Mouse (Mus musculus) layer of hippocampus, postnatal 36 days (tissue): ENCODE results near the gene Bnipl. TPM values are rescaled to one million over a fixed set of nuclear protein-coding genes. Genes with fewer than 3 reads are reported as not detected.

Experiments
- DNase-seq, 2 experiments: peaks; one replicate each; pipeline ENCODE4 v3.0.0; 2022
- total RNA-seq, 2 experiments: library from RNA; stranded (reverse); gene quantifications; 2 replicates each; pipeline ENCODE4 v1.2.3; 2021

The Bnipl gene
- total RNA-seq, 2 experiments from 2014 or later, result 0.56 to 0.65 TPM

DNA sequence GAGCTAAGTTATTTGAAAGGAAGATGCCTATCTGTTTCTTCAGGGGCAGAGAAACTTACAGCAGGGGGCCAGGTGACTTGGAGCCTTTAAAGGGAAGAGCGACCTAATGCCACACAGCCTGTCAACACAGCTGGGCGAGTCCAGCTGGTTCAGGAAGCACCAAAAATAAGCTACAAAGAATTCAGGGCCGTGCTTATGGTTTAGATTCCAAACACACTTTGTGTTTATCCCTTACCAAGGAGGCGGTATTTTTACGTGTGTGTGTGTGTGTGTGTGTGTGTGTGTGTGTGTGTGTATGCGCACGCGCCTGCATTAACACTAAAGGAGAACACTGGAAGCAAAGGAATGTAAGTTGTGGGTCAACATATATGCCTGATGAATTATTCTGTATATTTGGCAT, 29.8 kb upstream of the Bnipl start:
- no peak for DNase-seq

DNA sequence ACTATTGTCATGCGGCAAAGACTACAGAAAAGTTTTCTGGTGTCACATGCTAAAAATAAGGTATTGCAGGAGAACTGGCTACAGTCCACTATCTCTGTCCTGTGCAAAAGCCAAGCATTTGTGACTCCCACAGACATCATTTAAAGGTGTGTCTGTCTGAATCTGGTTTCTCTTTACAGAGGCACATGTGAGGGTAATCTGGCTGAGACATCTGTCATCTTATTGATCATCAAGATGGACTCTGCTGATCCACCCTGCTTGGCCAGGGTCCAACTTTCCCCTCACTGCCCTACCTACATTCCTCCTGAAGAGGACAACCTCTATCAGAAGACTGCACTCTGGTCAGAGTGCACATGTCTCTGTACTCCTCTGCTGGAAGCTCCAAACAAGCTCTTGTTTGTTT, 26.2 kb upstream of the Bnipl start:
- no peak for DNase-seq

DNA sequence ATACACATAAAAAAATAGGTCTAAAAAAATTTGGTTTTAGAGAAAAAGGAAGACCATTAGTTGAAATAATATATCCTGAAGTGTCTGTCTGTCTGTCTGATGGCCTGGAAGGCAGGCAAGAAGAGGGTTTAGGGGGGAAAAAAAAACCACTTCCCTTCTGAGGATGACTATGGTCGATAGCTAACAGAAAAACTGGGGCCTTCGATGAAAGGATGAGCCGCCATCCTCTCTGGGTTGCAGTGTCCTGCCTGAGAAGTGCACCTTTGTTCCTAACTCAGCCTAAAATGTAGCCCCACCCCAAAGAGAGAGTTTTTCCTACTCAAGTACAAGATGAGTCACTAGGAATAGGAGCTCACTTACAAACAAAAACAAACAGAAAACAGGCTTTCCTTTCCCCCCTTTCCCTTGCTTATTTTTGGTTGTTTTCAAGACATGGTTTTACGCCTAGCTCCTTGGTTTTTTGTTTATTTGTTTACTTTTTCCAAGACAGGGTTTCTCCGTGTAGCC, 25.5 kb upstream of the Bnipl start:
- DNase-seq, result no peak

DNA sequence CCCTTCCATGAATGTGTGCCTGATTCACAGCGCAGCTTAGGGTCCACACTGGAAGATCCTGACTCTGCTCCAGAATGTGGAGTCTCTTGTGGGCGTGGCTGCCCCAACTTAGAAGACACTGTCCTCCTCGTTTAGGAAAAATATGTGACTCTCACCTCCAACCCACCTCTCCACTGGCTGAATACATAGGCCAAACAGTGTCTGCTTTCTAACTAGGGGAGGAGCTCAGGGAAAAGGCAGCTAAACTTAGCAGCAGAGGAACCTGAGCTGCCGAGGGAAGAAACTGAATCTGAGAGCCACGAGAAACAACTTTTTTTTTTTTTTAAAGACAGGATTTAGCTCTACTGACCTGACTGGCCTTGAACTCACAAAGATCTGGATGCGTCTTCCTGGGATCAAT, 24.2 kb upstream of the Bnipl start:
- DNase-seq, result no peak

DNA sequence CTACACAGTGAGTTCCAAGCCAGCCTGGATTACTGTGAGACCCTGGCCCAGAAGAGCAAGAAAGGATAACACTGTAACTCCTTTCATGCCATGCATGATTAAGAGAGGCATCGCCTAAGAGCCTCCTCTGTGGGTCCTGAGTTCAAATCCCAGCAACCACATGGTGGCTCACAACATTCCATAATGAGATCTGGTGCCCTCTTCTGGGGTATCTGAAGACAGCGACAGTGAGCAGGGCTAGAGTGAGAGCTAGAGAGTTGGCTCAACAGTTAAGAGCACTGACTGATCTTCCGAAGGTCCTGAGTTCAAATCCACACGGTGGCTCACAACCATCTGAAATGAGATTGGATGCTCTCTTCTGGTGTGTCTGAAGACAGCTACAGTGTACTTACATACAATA, 23.5 kb upstream of the Bnipl start:
- DNase-seq, result no peak

DNA sequence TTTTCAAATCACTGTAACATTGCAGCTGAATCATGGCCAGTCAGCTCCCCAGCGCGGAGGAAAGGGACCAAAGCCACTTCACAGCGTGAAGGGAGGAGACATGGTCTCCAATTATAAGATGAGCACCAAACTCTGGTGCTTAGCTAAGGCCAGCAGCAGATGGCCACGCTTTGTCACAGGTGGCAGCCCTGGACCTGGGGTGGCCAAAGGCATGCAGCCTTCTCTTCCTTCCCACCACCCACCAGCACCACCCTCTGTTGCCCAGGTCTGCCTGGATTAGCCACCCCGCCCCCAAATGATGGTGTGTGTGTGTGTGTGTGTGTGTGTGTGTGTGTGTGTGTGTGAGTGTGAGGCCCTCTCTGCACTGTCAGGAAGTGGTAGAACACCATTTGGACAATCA, 22.5 kb upstream of the Bnipl start:
- no peak for DNase-seq

DNA sequence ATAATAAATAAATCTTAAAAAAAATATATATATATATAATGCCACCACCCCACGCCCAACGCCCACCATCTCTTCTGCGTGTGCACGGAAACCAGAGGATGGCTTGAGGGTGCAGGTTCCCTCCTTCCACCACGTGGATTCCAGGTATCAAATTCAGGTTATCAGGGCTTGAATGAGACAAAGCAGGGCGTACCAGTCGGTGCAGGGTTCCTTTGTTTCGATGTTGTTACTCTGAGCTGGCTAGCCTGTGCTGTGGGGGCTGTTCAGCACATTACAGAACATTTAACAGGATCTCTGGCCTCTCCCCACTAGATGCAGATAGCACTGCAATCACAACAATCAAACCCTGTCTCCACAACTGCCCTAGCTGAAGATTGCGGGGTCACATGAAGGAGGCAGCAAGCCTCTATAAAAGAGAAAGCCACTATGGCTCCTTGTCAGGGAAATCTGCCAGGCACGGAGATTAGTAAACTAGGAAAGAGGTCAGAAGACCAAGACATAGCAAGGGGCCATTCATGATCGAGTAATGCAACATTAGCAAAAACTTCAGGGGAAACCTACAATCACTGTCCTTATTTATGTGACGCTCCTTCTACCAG, 19.9 kb upstream of the Bnipl start:
- no peak for DNase-seq

DNA sequence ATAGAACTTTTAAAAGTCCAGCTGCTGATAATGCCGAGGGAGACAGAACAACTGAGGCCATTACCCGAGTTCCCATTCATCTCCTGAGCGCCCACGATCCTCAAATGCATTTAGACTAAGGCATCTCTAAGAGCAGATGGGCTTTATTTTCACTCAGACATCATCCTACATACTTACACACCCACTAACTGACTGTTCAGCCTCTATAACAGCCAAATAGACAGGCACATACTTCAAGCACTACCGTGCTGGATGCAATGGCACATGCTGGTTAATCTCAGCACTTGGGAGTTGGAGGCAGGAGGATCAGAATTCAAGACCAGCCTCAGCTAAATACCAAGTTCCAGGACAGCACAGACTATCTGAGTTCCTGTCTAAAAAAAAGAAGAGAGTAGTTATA, 18.8 kb upstream of the Bnipl start:
- no peak for DNase-seq

DNA sequence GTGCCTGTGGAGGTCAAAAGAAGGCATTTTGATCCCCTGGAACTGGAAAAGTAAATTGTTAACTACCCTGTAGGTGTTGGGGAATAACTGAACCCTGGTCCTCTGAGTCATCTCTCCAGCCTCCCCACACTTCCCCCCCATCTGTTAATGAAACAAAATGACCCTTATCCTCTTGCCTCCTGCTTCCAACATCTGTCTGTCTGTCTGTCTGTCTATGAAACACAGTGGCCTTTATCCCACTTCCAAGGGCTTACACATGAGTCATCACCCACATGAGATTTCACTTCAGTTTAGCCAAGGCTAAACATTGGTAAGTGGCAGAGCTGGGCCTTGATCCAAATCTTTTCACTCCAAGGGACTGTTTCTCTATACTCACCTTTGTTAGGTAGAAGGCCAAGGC, 16.9 kb upstream of the Bnipl start:
- DNase-seq, result no peak

DNA sequence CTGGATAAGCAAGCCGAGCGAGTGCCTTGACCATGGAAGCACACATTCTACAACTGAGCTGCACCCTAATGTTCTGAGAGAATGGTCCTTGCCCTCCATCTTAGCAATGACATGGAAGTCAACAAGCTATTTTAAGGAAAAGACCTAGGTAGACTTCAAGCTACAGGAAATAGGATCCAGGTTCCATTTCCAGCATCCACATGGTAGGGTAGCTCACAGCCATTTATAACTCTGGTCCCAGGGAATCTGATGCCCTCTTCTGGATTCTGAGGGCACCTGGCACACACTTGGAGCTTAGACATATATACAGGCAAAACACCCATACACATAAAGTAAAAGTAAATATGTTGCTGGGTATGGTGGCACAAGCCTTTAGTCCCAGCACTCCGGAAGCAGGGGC, 15.1 kb upstream of the Bnipl start:
- no peak for DNase-seq

DNA sequence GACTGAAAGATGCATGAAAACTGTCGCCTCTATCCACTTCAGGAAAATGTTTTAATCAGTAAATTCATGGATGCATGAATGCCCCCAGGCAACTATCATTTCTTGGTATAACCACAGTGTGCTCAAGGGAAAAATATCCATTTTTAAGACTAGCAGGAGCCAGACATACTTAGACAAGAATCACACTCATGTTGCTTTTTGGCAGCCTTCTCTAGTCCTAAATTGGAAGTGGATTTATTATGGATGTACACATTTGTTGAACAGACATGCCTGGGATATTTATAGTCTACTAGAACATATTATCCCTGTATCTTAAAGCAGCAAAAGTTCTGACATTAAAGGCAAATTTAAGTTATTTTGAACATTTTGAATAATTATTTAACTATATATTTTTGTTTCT, 13.7 kb upstream of the Bnipl start:
- no peak for DNase-seq

DNA sequence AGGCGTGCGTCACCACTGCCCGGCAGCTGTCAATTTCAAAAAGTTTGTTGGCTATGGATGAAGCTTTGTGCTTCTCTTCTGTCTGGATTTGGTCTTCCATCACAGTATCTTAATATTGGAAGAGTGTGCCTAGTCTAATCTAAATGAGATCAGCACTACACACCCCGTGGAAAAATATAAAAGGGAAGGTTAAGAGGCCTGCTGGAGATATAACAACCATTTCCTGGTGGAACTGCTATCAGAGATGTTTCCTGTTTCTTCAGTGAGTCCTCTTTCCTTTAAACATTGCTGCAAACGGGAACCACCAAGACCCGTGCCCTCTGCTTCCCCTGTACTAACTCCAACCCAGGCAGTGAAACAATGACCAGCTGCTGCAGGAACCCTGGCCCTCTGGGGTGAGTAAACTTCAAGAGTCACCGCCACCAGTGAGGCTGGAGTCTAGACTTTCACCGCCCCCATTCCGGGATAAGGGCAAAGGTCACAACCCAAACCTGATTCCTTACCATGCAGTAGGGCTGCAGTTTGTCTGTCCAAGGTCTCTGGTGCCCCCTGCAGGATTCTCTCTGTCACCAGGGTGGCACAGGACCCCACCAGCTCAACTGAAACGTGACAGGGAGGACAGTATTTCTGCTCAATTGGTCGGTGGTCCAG, 12.2 kb upstream of the Bnipl start:
- DNase-seq, result peak; percentile 32 to 45

DNA sequence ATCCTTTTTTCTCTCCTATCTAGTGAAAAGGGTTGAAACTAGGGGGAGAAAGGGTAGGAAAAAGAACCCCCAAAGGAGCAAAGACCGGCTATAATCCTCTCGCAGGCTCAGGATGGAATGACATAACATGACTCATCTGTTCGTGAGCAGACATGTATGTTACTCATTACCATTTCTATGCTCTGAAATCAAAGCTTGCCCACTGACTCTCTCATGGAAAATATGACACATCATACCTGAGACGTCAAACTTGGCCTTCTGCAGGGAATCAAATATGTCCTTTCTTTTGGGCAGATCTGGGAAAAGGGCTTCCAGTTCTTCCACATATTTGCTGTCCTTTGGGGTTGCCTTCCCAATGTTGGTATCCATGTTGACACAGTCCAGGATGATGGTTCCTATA, 11.0 kb upstream of the Bnipl start:
- DNase-seq, result no peak

DNA sequence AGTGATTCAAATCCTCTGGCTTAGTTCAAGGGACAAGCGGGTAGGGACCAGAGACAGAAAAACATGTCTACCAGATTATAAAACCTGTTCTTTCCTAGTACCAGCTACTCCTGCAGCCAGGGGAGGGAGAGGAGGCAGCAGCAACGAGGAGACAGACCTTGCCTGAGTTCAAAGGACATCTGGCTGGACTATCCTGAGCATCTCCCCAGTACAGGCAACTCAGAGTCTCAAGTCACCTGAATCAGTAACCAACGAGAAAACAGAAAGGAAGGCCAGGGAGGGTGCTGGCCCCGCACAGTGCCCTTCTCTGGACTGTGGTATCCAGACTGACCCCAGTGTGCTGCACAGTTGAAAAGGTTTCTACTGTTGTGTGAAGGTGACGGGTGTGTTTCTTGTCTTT, 5.9 kb upstream of the Bnipl start:
- DNase-seq, result no peak

DNA sequence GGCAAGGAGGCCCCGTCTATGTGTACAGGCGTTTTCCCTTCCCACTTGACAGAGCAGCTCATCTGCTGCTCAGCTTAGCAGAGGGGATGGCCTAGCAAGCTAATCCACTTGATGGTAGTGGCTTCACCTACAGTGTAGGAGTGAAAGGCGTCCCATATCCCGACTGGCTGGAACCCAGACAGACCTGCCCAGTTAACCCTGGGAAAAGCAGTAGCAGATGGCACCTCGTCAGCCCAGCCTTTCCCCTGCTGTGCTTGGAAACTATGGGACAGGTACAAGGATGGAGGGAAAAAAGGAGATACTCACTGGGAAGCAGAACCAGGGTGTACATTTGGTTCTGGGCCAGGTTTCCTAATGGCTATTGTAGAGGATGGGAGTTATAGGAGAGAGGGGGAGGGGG, 632 bp downstream of the Bnipl start:
- no peak for DNase-seq

DNA sequence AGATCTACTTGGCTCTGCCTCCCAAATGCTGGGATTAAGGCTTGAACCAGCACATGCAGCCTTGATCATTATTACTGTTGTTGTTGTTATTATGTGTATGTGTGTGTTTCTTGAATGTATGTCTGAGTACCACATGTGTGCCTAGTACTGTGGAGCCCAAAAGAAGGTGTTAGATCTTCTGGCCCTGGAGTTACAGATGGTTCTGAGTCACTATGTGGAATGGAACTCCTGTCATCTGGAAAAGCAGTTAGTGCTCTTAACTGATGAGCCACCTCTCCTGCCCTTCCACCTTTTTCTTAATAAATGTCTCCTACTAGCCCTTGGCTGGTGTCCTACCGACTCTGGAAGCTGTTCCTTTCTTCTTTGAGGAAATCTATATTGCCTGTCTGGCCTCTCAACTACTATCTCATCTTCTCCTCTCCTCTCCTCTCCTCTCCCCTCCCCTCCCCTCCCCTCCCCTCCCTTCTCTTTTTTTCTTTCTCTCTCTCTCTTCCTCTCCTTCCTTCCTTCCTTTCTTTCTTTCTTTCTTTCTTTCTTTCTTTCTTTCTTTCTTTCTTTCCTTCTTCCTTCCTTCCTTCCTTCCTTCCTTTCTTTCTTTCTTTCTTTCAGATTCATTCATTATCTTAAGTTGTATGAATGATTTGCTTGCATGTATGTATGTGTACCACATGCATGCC, 3.2 kb downstream of the Bnipl start:
- DNase-seq, result no peak

DNA sequence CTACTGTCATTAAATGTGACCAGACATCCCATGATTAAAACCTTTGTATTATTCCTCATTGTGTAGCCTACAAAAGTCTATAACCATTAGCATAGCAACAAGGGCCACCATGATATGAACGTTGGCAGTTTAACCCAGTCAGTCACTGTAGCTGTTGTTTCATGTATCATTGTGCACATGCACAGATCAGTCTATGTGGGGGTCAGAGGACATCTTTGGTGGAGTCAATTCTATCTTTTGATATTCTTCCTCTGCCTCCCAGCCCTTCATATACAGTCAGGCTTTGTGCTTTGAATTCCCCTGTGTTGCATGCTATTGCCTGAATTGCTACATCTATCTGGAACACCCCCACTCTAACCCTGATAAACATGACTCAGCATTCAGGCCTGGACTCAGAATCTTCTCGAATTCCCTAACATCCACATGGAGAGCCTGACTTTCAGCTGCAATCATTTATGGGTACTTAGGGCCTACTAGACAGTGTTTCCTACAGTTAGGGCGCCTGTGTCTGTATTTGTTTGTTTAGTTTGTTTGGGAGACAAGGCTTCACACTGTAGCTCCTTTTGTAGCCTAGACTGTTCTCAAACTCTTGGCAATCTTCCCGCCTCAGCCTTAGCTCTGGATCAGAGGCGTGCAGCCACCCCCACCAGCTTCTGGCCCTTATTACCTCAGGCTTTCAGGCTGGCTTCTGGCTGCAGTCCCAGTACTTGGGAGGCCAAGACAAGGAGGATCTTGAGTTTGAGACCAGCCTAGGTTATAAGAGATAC, 4.3 kb downstream of the Bnipl start:
- peak; percentile 42 to 55 for DNase-seq

DNA sequence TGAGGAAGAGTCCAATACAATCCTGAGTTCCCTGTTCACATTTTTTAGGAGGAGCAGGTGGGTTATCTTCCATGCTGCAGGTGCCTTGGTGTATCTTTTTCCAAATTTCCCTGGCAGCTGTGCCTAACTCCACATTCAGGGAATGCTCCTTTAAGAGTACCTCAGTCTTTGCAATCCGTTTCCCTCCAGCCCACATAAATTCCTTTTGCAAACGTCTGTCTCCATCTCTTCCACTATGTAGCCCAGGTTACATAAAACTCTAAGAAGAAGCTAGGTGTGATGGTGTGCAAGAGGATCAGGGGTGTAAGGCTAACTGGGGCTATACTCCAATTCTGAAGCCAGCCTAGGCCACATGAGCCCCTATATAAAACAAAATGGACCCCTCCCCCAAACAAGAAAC, 7.9 kb downstream of the Bnipl start:
- no peak for DNase-seq

DNA sequence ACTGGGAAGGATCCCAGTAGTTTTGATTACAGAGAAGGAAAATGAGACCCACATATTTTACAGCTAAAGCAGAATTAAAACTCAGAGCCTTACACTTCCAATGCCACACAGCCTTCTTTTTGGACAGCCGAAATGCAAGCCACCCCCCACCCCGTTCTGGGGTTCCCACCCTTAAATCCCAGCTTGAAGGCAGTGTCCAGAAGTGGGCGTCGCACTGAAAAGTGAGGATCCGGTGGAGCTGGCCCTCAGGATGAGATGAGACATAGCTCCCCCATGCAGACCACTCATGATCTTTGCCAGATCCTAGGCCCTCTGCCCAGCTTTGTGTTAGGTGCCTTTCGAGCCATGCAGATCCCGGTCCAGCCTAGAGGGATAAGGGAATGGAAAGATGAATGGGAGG, 9.5 kb downstream of the Bnipl start, which contains the start of gene Gm128:
Gene Gm128, minus strand, starts transcription at position 101 of the 400 bp plus-strand sequence.
- DNase-seq, result no peak

DNA sequence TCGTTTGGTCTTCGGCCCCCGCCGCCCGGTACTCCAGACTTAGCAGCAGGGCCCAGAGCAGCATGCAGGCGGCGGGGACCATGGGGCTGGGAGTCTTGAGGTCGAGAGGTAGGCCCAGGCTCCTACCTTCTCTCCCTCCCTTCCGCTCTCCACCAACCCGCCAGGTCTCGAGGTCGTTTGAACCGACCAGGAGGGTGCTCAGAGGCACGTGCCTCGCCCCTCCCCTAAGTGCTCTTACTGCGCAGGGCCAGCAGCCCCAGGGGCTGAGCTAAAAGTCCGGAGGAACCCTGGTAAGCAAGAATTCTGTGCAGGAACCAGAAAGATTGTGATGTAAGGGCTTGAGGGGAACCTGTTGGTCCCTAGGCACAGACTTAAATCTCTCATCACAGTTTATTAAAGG, 10.1 kb downstream of the Bnipl start:
- no peak for DNase-seq

DNA sequence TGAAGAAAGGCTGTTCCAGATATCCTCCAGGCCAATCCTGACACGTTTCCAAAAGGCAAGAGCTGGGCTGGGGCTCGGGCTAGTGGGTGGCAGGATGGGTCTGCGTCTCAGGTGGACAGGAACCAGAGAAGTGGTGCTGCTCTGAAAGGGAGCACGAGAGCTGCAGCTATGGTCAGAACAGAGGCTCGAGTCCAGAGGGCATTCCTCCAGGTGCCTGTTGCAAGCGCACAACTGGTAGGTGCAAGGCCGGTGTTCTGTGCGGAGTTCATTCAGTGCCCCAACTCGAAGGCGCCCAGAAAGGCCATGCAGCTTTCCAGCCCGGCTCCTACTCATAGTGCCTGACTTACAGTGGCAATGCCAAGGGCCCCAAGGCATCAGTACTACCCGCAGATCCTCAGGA, 11.0 kb downstream of the Bnipl start:
- no peak for DNase-seq

DNA sequence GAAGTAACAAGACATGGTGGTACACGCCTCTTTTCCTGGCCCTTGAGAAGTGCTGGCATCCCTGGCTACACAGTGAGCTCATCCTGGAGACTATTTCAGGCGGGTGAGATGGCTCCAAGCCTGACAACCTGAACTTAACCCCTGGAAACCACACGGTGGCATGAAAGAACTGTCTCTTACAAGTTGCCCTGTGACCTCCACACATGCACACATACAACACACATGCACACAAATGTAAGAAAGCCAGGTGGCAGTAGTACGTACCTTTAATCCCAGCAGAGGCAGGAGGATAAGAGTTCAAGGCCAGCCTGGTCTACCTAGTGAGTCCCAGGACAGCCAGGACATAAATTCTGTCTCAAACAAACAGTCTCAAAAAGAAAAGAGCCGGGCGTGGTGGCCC, 12.0 kb downstream of the Bnipl start:
- no peak for DNase-seq

DNA sequence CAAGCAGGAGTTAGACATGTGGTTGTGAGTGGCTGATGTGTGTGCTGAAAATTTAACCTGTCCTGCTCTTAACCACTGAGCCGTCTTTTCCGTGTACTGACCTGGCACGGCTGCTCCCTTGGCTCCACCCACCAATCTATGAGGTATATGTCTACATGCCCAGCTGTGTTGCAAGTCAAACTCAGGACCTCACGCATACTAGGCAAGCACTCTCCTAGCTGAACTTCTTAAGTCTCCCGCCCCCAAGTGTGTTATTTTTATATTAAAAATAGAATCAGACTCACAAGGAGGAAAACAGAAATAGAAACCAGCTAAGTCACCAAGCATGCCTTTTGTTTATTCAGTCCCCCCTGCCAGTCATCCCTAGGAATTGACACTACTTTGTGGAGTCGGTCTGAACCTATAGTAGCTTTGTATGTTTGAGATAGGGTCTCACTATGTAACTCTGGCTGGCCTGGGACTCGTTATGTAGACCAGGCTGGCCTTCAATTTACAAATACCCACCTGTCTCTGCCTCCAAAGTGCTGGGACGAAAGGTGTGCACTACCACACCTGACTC, 13.4 kb downstream of the Bnipl start:
- DNase-seq, result no peak
